Mouse (Mus musculus) C2C12 (cell line): ENCODE results near the gene Nob1. TPM values are rescaled to one million over a fixed set of nuclear protein-coding genes. Genes with fewer than 3 reads are reported as not detected.

Experiments used
- H3K27me3 ChIP-seq: one replicate; pipeline ENCODE4 v1.6.1; 2011; ENCODE audit not compliant: control insufficient read depth, insufficient read depth, insufficient read length
- H3K36me3 ChIP-seq: one replicate; pipeline ENCODE4 v1.6.1; 2011; ENCODE audit not compliant: control insufficient read depth, insufficient read depth
- H3K4me3 ChIP-seq: one replicate; pipeline ENCODE4 v1.5.1; 2011; ENCODE audit warnings: mild to moderate bottlenecking, control low read depth; ENCODE audit not compliant: poor library complexity, insufficient read depth, severe bottlenecking
- H3K79me2 ChIP-seq: one replicate; pipeline ENCODE4 v1.6.1; 2011; ENCODE audit not compliant: control insufficient read depth, insufficient read depth
- H3K79me3 ChIP-seq: one replicate; pipeline ENCODE4 v1.6.1; 2011; ENCODE audit warnings: low read depth, control low read depth
- H3ac ChIP-seq: one replicate; pipeline ENCODE3; 2011; ENCODE audit warnings: low read depth; ENCODE audit not compliant: control insufficient read depth, insufficient read length
- CEBPB ChIP-seq: IDR thresholded peaks from one replicate; pipeline ENCODE4 v1.6.1; 2011; ENCODE audit warnings: low read depth, mild to moderate bottlenecking, control low read depth, moderate library complexity
- CTCF ChIP-seq: IDR thresholded peaks from one replicate; pipeline ENCODE4 v1.5.1; 2011; ENCODE audit not compliant: control insufficient read depth, insufficient read depth, insufficient read length
- FOSL1 ChIP-seq: IDR thresholded peaks from one replicate; pipeline ENCODE4 v1.8.0; 2011; ENCODE audit warnings: mild to moderate bottlenecking, low read length; ENCODE audit not compliant: poor library complexity, insufficient read depth, severe bottlenecking
- MAX ChIP-seq: IDR thresholded peaks from one replicate; pipeline ENCODE4 v1.6.1; 2011; ENCODE audit warnings: mild to moderate bottlenecking, control low read depth
- MYOD1 ChIP-seq: IDR thresholded peaks from one replicate; pipeline ENCODE4 v1.6.1; 2011; ENCODE audit warnings: low read depth; ENCODE audit not compliant: control insufficient read depth, insufficient read length
- MYOG ChIP-seq: IDR thresholded peaks from one replicate; pipeline ENCODE4 v1.6.1; 2011; ENCODE audit not compliant: control insufficient read depth, insufficient read length; ENCODE audit errors: extremely low read depth
- USF1 ChIP-seq: IDR thresholded peaks from one replicate; pipeline ENCODE4 v1.6.1; 2011; ENCODE audit warnings: low read depth, mild to moderate bottlenecking, control low read depth, moderate library complexity
- polyA plus RNA-seq: library from polyadenylated mRNA; unstranded; fragments of >200 nt; fragmentation: generic; extraction: Trizol; gene quantifications from one replicate; pipeline ENCODE4 v1.2.1, GENCODE M21; 2012; ENCODE audit warnings: missing spikeins

Gene Nob1
- polyA plus RNA-seq, 1 experiment: 94.5 TPM

GRCm38 (mm10) chr8:107382898-107383297 lies 42.0 kb downstream of the Nob1 start:
- H3K79me2 ChIP-seq: no peaks in the 10 kb centered on the region
- H3K36me3 ChIP-seq: peaks cover 41% of the 10 kb centered on the region
- H3K79me3 ChIP-seq: no peaks in the 10 kb centered on the region
- no peaks in the 10 kb centered on the region for H3K27me3 ChIP-seq
- H3K4me3 ChIP-seq: no peak overlapping the region
- TF ChIP-seq FOSL1 (no peak), MYOD1 (no peak), CTCF (no peak), MAX (no peak), USF1 (no peak), MYOG (no peak), CEBPB (no peak)
- no peak overlapping the region for H3ac ChIP-seq

DNA sequence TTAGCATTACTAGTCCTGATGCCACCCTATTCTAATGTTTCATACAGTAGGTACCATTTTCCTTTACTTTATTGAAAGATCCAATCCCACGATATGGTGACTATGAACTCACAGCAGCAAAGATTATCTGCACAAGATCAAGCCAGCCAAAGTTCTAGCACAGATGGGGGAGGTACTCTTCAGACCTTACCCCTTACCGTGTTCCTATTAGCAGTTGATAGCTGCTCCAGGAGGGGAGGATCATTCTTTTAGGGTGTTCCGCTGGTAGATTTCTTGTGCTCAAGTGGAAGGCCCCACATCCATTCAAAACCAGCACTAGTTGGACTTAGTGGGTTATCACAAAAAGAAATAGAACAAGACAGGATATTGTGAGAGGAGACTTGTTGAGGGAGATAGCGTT lies 43.2 kb downstream of the Nob1 start:
- no peaks in the 10 kb centered on the region for H3K79me2 ChIP-seq
- no peak overlapping the region for H3ac ChIP-seq
- H3K27me3 ChIP-seq: no peaks in the 10 kb centered on the region
- no peaks in the 10 kb centered on the region for H3K79me3 ChIP-seq
- TF ChIP-seq MAX (no peak), MYOG (no peak), CEBPB (no peak), MYOD1 (no peak), FOSL1 (no peak), USF1 (no peak), CTCF (no peak)
- no peak overlapping the region for H3K4me3 ChIP-seq
- peaks cover 39% of the 10 kb centered on the region for H3K36me3 ChIP-seq

- peaks cover 47% of the 10 kb centered on the region for H3K36me3 ChIP-seq
- H3ac ChIP-seq: no peak overlapping the region
- no peaks in the 10 kb centered on the region for H3K79me3 ChIP-seq
- TF ChIP-seq MYOD1 (no peak), CEBPB (no peak), USF1 (no peak), MYOG (no peak)
- H3K4me3 ChIP-seq: no peak overlapping the region
- no peaks in the 10 kb centered on the region for H3K79me2 ChIP-seq
- no peaks in the 10 kb centered on the region for H3K27me3 ChIP-seq
Observed at GRCm38 (mm10) chr8:107380734-107381133, 44.1 kb downstream of the Nob1 start.

DNA sequence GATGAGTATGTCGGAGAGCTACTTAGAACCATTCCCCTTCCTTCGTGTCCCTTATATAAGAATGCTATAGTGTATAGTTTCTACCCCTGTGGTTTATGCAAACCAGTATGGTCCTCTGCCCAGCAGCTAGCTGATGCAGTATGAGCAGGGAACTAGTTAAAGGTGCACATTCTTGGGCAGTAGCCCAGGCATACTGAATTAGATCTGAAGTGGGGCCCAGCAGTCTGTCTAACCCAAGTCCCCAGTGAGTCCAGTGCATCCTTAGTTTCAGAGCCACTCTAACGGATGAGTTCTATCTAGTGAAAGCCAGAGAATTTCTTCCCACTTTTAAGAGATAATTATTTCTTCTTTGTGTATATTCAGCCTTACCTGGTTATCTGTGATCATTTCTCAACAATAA lies 47.5 kb downstream of the Nob1 start:
- H3K79me3 ChIP-seq: no peaks in the 10 kb centered on the region
- TF ChIP-seq MYOD1: no peak
- no peak for TF ChIP-seq CTCF
- TF ChIP-seq FOSL1: no peak
- TF ChIP-seq USF1: no peak
- no peak for TF ChIP-seq MYOG
- TF ChIP-seq MAX: no peak
- no peak for TF ChIP-seq CEBPB
- peaks cover 75% of the 10 kb centered on the region for H3K36me3 ChIP-seq
- H3K79me2 ChIP-seq: no peaks in the 10 kb centered on the region
- H3K27me3 ChIP-seq: no peaks in the 10 kb centered on the region
- H3K4me3 ChIP-seq: no peak overlapping the region
- no peak overlapping the region for H3ac ChIP-seq

GRCm38 (mm10) chr8:107370311-107370710 lies 54.5 kb downstream of the Nob1 start:
- Histone ChIP-seq H3K79me2 (no peaks in the 10 kb centered on the region), H3ac (no peak overlapping the region), H3K27me3 (no peaks in the 10 kb centered on the region), H3K4me3 (no peak overlapping the region), H3K79me3 (no peaks in the 10 kb centered on the region), H3K36me3 (peaks cover 98% of the 10 kb centered on the region)
- TF ChIP-seq FOSL1 (no peak), MYOD1 (no peak), MYOG (no peak), MAX (no peak), USF1 (no peak), CEBPB (no peak), CTCF (no peak)

Other genes with a start within 250 kb of the Nob1 start
- gene Nfat5, start 131.6 kb downstream of the Nob1 start, polyA plus RNA-seq: 13.6 TPM
- 142 TPM for gene Nqo1, start 21.8 kb downstream of the Nob1 start, polyA plus RNA-seq
- 78.8 TPM for gene Wwp2, start 11.3 kb upstream of the Nob1 start, polyA plus RNA-seq
- gene Psmd7, start 163.4 kb upstream of the Nob1 start, polyA plus RNA-seq: 226 TPM